Mouse (Mus musculus) olfactory bulb, adult 2 months (tissue): ENCODE data around the gene Gtf2f1.

Experiments
- CTCF ChIP-seq: fragments of 200-500 bp; IDR thresholded peaks from 2 replicates; pipeline ENCODE4 v1.5.1; 2012; ENCODE audit warnings: low read depth, mild to moderate bottlenecking, low read length, moderate library complexity; ENCODE audit not compliant: insufficient read depth
- POLR2A ChIP-seq: fragments of 200-500 bp; IDR thresholded peaks from 2 replicates; pipeline ENCODE4 v1.6.1; 2012; ENCODE audit warnings: mild to moderate bottlenecking, low read depth, low read length, moderate library complexity; ENCODE audit not compliant: insufficient read depth

GRCm38 (mm10) chr17:56999414-56999813, 11.7 kb downstream of the Gtf2f1 start:
- TF ChIP-seq CTCF (no peak), POLR2A (no peak)
